Mouse (Mus musculus) bone marrow, adult 2 months (tissue): ENCODE data around the gene Olfr657.

Experiments used
- CTCF ChIP-seq: fragments of 200-500 bp; IDR thresholded peaks from 2 replicates; pipeline ENCODE4 v1.5.1; 2011; ENCODE audit warnings: low read length, control low read depth; ENCODE audit not compliant: control insufficient read depth, insufficient read depth
- POLR2A ChIP-seq: fragments of 200-500 bp; IDR thresholded peaks from 2 replicates; pipeline ENCODE4 v1.6.1; 2011; ENCODE audit warnings: low read depth, mild to moderate bottlenecking, control low read depth, low read length, borderline replicate concordance; ENCODE audit not compliant: control insufficient read depth

- TF ChIP-seq POLR2A (no peak), CTCF (no peak)
Observed at GRCm38 (mm10) chr7:104588274-104588673, 36.3 kb upstream of the Olfr657 start.
